Mouse (Mus musculus): Measurements from ENCODE around the gene Ldhc.
"Not testable (repeated sequence)": the region's sequence is repeated elsewhere in the genome, so short reads cannot be mapped to it uniquely, and the experiment has no call there.

Ldhc gene

GRCm38 (mm10) chr7:46860996-46861395 lies at the start of gene Ldhc:
TSS of gene Ldhc (plus strand) at chr7:46861203.
- no peak for DNase-seq (ENCODE audit: low spot score)

DNA sequence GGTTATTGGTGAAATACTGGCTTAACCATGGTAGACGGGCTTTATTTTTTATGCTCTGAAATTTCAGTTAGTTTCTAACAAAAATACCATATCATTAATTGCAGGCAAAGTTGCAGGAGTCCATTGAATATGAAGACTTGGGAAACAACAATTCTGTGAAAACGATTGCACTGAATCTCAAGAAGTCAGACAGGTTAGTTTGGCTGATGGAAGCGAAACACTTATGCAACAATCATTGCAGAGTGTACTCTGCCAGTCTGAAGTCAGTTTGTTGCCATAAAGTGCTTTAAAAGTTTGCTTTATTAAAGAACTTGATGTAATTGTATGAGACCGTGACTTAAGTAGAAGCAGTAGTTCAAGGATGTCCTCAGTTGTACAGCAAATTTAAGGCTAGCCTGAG lies 47.0 kb upstream of the Ldhc start:
- no peak for DNase-seq (ENCODE audit: low spot score)

DNA sequence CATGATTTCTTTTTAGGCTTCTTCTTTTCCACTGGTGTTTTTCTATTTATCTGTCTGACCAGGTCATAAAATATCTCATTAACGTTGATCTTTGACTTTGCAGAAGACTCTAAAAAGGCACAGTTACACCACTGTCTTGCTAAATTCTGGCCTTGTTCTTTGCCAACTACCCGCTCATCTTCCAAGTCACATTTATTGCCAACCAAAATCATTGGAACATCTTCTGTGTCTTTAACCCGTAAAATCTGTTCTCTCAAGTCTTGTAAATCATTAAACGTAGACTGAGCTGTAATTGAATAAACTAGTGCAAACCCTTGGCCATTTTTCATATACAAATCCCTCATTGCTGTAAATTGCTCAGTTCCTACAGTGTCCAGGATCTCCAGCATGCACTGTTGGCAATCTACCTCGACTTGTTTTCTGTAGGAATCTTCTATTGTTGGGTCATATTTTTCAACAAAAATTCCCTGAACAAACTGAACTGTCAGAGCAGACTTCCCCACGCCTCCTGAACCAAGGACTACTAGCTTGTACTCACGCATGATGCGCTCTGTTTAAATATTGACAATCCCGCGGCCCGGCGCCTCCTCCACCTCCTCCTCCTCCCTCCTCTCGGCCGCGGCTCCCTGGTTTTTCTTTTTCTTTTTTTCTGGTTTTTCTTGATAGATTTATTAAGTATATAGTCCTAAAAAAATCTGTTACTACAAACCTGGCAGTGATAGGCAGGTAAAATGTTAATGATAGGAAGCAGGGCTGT lies 39.9 kb upstream of the Ldhc start:
- peak; percentile 49 for DNase-seq (ENCODE audit: low spot score)

DNA sequence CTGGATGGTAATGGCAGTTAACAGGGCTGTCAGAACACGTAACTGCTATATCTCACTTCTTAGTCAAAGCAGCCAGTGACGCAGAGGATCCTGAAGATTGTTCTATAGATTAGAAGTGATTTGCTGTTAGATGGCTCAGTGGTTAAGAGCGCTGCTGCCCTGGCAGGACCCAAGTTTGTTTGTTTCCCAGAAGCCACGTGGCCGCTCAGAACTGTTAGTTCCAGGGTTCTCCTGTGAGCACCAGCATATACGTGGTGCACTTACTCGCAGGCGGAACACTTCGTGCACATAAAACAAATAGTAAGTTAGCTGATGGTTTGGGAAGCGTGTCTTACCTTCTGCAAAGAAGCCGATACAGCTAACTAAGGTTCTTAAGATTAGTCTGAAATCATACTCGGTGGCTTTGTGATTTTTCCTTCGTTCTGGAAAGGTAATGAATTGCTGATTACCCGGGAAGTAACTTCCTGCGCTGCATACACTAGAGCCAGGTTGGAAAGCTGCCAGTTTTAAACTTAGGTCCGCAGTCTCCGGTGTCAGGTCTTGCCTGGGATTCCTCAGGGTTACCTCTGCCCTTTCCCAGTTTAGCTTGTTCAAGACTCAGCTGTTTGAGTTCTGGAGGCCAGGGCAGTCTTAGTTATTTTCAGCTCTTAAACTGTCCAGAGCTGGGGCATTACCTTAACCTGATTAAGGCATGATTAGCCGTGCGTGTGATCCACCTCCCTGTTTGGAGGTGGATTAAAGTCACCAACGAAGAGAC lies 33.8 kb upstream of the Ldhc start:
- no peak for DNase-seq (ENCODE audit: low spot score)

- DNase-seq (ENCODE audit: low spot score): no peak
Observed at GRCm38 (mm10) chr7:46827803-46828184, 33.2 kb upstream of the Ldhc start.

- no peak for DNase-seq (ENCODE audit: low spot score)
Observed at GRCm38 (mm10) chr7:46829911-46830310, 31.1 kb upstream of the Ldhc start.

- DNase-seq (ENCODE audit: low spot score): no peak
Observed at GRCm38 (mm10) chr7:46830799-46831590, 30.0 kb upstream of the Ldhc start.

DNA sequence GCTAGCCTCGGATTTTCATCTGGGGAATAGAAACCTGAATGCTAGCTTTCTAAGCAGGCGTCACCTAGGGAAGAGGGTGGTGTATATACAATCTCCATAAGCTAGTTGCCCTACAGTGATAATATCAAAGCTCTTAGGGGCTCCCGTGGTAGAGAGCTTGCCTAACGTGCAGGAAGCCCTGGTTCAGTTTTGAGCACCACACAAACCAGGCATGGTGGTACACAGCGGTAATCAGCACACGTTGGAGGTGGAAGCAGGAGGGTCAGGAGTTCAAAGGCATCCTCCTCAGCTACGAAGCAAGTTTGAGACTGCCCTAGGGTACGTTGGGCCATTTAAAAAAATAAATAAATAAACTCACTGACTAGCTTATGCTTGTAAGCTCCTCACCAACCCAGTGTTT lies 29.3 kb upstream of the Ldhc start:
- no peak for DNase-seq (ENCODE audit: low spot score)

DNA sequence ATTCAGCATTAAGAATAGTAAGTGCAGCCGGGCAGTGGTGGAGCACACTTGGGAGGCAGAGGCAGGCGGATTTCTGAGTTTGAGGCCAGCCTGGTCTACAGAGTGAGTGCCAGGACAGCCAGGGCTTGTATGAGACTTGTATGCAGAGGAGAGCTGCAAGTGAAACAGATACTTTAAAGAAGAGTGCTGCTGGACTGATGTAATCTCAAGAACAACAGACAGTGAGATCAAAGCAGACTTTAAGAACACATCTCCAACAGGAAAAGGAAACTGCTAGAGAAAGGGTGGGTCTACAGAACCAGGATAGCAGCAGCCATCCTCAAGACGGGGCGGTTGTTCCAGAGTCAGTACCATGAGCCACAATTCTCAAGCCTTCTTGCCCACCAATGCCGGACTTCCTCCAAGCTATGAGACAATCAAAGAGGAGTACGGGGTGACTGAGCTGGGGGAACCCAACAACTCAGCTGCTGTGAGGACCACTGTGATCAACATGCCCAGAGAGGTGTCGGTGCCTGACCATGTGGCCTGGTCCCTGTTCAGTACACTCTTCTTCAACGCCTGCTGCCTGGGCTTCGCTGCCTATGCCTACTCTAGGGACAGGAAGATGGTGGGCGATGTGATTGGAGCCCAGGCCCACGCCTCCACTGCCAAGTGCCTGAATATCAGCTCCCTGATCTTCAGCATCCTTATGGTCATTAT lies 28.7 kb upstream of the Ldhc start:
- DNase-seq (ENCODE audit: low spot score): not testable (repeated sequence)

- peak; percentile 75 for DNase-seq (ENCODE audit: low spot score)
Observed at GRCm38 (mm10) chr7:46833266-46833665, 27.7 kb upstream of the Ldhc start.

- DNase-seq (ENCODE audit: low spot score): no peak
Observed at GRCm38 (mm10) chr7:46833670-46834255, 27.2 kb upstream of the Ldhc start.

GRCm38 (mm10) chr7:46834994-46835610 lies 25.9 kb upstream of the Ldhc start:
- DNase-seq (ENCODE audit: low spot score): no peak

- no peak for DNase-seq (ENCODE audit: low spot score)
Observed at GRCm38 (mm10) chr7:46836357-46836756, 24.6 kb upstream of the Ldhc start.

DNA sequence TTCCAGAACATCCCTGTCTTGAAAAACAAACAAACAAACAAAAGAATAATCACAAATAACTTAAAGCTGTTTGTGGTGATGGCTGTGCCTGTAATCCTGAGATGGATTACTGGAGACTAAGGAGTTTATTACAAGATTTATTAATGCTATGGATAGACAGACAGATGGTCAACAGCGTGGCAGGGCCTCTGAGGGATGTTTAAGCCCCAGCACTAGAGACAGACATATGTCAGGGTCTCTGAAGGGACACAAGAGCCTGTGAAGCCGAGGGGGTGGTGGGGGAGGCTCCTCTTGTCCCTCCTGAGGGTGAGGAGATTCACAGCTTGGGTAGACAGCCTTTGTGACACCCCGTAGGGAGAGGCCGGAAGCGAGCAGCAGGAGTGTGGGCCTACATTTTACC lies 23.9 kb upstream of the Ldhc start:
- DNase-seq (ENCODE audit: low spot score): no peak

DNA sequence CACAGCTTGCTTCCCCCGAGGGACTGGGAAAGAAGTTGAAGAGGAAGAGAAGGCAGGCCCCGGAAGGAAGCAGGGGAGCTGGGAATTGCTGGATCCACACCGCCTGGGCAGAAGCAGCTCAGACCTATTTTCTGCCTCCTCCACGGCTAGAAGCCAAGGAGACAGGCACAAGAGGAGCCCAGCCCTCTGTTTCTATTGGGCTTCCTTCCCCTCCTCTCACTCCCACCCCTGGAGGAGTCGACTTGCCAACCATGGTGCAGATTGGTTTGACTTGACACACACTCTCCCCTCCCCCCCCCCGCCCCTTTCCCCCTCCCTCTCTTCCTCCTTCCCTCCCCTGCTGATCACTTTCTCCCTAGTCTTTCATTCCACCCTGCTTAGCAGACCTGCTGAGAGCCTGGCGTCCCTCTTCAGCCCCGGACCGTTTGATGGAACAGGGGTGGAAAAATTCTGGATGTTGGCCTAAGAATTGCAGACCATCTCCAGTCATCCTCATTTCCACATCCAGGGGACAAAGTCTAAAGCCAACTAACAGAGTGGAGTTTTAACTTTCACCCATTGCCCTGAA lies 22.8 kb upstream of the Ldhc start:
- DNase-seq (ENCODE audit: low spot score): peak; percentile 84

DNA sequence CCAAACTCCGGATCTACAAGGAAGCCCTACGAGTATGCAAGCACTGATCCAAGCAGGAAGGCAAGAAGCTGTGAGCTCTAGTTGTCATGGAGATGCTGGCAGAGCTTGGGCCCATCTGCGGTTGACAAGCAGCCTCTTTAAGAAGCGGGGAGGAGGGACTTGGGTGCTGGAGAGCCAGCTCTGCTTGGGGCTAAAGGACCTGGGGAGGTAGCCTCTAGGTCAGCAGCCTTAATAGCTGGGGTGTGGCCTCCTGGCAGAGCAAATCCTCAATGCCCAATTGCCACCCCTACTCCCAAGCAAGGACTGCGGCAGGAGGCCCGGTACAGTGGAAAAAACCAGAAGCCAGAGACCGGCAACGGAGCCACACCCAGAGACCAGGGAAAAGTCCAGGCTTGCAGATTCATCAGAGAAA lies 22.1 kb upstream of the Ldhc start:
- peak; percentile 91 for DNase-seq (ENCODE audit: low spot score)

DNA sequence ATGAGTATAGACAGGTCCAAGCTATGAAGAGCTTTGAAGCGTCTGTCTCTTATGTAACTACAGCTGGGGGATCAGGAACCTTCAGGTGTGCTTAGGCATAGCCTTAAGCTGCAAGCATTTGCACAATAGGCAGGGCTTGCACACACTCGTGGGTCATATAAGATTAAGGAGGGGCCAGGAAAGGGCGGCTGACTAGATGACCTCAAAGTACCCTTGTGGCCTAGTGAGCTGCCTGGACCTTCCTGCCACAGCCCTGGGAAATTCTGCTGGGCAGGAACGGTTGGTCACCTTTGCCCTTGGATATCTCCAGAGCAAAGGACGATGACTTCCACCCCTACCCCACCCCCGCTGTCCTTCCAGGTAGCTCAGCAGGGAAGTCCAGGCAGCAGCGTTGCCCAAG lies 21.6 kb upstream of the Ldhc start:
- no peak for DNase-seq (ENCODE audit: low spot score)

DNA sequence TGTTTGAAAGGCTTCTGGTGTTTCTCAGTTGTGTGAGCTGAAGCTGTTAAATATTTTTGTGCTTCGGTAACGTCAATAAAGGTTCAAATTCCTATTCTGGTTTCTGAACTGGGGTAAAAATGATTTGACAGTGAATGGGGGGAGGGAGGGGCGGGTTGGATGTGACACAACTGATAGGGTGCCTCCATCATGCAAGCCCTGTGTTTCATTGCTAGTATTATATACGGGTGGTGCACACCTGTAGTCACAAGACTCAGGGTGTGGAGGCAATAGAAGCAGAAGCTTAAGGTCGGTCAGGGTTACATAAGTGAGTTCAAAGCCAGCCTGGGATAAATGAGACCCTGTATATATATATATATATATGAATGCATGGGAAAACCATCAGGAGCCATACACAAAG lies 21.1 kb upstream of the Ldhc start:
- DNase-seq (ENCODE audit: low spot score): no peak

GRCm38 (mm10) chr7:46840326-46840725 lies 20.7 kb upstream of the Ldhc start:
- DNase-seq (ENCODE audit: low spot score): no peak

DNA sequence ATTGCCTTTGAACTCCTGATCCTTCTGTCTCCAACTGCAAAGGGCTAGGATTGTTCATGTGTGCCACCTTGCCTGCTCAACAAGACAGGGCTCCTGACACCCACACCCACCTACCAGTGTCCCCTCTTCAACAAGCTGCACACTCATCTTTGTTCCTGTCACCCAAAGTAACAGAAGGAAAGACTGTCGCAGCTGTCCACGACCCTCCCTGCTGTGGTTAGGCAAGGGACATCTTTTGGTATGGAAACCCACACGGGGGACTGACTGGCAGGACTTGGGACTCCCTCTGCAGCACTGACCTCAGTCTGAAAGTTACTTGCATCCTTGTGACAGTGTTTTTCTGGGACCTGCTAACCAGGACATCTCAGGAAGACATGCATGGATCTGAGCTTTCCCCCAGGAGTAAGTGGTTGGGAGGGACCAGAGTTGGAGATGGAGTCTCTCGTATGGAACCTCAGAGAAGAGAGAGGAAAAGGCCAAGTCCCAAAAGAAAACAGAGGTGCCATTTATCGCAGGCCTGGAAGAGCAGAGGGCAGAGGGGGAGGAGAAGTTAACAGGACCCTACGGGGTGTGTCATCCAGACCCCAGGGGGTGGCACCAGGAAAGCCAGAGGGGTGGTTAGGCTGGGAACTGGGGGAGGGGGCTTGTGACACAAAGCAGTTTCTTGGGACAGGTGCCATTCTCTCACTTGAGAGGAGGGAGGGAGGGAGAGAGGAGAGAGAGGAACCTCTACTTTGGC lies 20.0 kb upstream of the Ldhc start, which contains the start of gene Ldha:
Ldha (plus strand) TSS at position 689 of the 739 bp plus-strand sequence.
- no peak for DNase-seq (ENCODE audit: low spot score)

Data from adipocyte (in vitro differentiated cells).